Comparison of ENCODE assay signal across 15 mouse cellular contexts in the genomic region with DNA sequence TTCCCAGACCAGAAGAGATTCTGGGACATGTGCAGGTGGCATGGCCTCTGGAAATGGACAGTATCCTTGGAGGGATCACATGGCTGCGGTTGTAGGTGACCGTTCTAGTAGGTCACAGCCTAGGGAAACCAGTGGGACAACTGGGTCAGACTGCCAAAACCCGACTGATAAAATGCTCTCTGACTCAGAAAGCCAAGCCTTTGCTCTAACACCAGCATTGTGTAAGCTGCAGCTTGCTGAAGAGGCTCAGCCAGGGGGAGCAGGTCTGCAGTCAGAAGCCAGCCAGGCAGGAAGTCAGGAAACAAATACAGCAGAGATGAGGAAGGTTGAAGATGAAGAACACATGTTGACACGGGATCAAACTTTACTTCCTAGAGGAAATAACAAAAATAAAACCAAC. TPM values are rescaled to one million over a fixed set of nuclear protein-coding genes. Genes with fewer than 3 reads are reported as not detected.
DNase-seq lines count a peak whose midpoint lies in the region; ATAC-seq lines count a peak whose summit lies in the region.
"Had no signal": no experiment of that assay in that cellular context is flagged by ENCODE, and none has a peak within 500 bp of the region (broad histone marks: within the 10 kb centered on the region; RNA-seq: fewer than 3 reads in every experiment).

No protein-coding gene starts in this region.

- H3K36me3 ChIP-seq in intestine, embryonic 16.5 days (ENCODE audit: control insufficient read depth, insufficient read depth, low read length), result peaks cover 3% of the 10 kb centered on the region
- H3K36me3 ChIP-seq in stomach, embryonic 16.5 days (ENCODE audit: control insufficient read depth, insufficient read depth, low read length), result no peaks in the 10 kb centered on the region; the same call in 1 of the 2 replicates
- H3K36me3 ChIP-seq: forebrain, embryonic 15.5 days; neural tube, embryonic 13.5 days had no signal

- H3K9ac ChIP-seq in intestine, embryonic 16.5 days (ENCODE audit: low read depth, low read length), result no peak overlapping the region
- H3K9ac ChIP-seq in stomach, embryonic 16.5 days (ENCODE audit: low read length), result no peak overlapping the region
- H3K9ac ChIP-seq: forebrain, embryonic 15.5 days; neural tube, embryonic 13.5 days had no signal

- peaks cover 15% of the 10 kb centered on the region for H3K4me1 ChIP-seq in intestine, embryonic 16.5 days (ENCODE audit: control insufficient read depth, insufficient read depth, low read length)
- peaks cover 16% of the 10 kb centered on the region for H3K4me1 ChIP-seq in stomach, embryonic 16.5 days (ENCODE audit: control insufficient read depth, insufficient read depth, low read length)
- H3K4me1 ChIP-seq: forebrain, embryonic 15.5 days; neural tube, embryonic 13.5 days had no signal

- peak overlapping the region; percentile 20 for H3K27ac ChIP-seq in intestine, embryonic 16.5 days (ENCODE audit: low read length)
- peak overlapping the region; percentile 62 for H3K27ac ChIP-seq in stomach, embryonic 16.5 days (ENCODE audit: low read length)
- H3K27ac ChIP-seq: forebrain, embryonic 15.5 days; left cerebral cortex, adult 2 months; macrophage; neural tube, embryonic 13.5 days had no signal

- DNase-seq in adrenal gland, adult (ENCODE audit: inconsistent age in 2 of 2, low spot score in 1 of 2), result peak; percentile 35 to 74
- DNase-seq in adrenal gland, postnatal 4 days (ENCODE audit: low spot score in 2 of 2), result no peak
- peak; percentile 16 for DNase-seq in thymus, postnatal 4 days
- no peak for DNase-seq in thymus, postnatal 36 days
- no peak for DNase-seq in left cerebral cortex, adult 8-10 months (ENCODE audit: low spot score in 2 of 2)
- no peak for DNase-seq in cerebellum, adult 11 months
- DNase-seq: kidney, postnatal 14 days; right cerebral cortex, postnatal 25 days; thymus, adult 2 months had no signal

- H3K9me3 ChIP-seq in intestine, embryonic 16.5 days (ENCODE audit: control insufficient read depth, low read length), result no peaks in the 10 kb centered on the region
- H3K9me3 ChIP-seq in stomach, embryonic 16.5 days (replicated peaks; ENCODE audit: control insufficient read depth, low read length), result no peaks in the 10 kb centered on the region
- H3K9me3 ChIP-seq: forebrain, embryonic 15.5 days; neural tube, embryonic 13.5 days had no signal

- H3K4me3 ChIP-seq in intestine, embryonic 16.5 days (ENCODE audit: low read length), result no peak overlapping the region
- no peak overlapping the region for H3K4me3 ChIP-seq in stomach, embryonic 16.5 days (replicated peaks; ENCODE audit: low read length)
- H3K4me3 ChIP-seq: forebrain, embryonic 15.5 days; left cerebral cortex, adult 2 months; neural tube, embryonic 13.5 days had no signal

- no peak overlapping the region for H3K4me2 ChIP-seq in intestine, embryonic 16.5 days (ENCODE audit: low read depth, low read length)
- H3K4me2 ChIP-seq in stomach, embryonic 16.5 days (ENCODE audit: low read depth, low read length), result no peak overlapping the region
- H3K4me2 ChIP-seq: forebrain, embryonic 15.5 days; neural tube, embryonic 13.5 days had no signal

- ATAC-seq in intestine, embryonic 16.5 days, result peak; percentile 32
- ATAC-seq in stomach, embryonic 16.5 days (ENCODE audit: insufficient read depth, low FRiP score), result peak; percentile 72; the same call in 1 of the 2 replicates
- ATAC-seq: forebrain, embryonic 15.5 days had no signal

- no peaks in the 10 kb centered on the region for H3K27me3 ChIP-seq in intestine, embryonic 16.5 days (replicated peaks; ENCODE audit: control insufficient read depth, insufficient read depth, low read length)
- H3K27me3 ChIP-seq in stomach, embryonic 16.5 days (ENCODE audit: control insufficient read depth, insufficient read depth, low read length), result no peaks in the 10 kb centered on the region
- H3K27me3 ChIP-seq: forebrain, embryonic 15.5 days; neural tube, embryonic 13.5 days had no signal

- WGBS in intestine, embryonic 16.5 days, result 59% methylated on average over 4 of the region's 4 CpGs
- 56% methylated on average over 4 of the region's 4 CpGs for WGBS in stomach, embryonic 16.5 days

RNA-seq across cellular contexts. Expression of a gene that starts 7.9 kb away (rescaled TPM):
- total RNA-seq in adrenal gland, postnatal 4 days (2021), result 10 to 100 TPM; 23.3 to 25.1 TPM
- 23.9 and 25.2 TPM in 2 replicates for polyA plus RNA-seq in intestine, embryonic 16.5 days (2015; fragmentation: Nextera tagmentation; extraction: Ambion mirVana)
- polyA plus RNA-seq in stomach, embryonic 16.5 days (2015; fragmentation: Nextera tagmentation; extraction: Ambion mirVana), result 33.5 and 33.7 TPM in 2 replicates
- total RNA-seq in left cerebral cortex, adult 8-10 months (2022), result 1 to 10 TPM; 5.9 to 7.3 (median 6.9) TPM

RNA-seq across cellular contexts. Expression of a gene that starts 26.2 kb away (rescaled TPM):
- 1 to 10 TPM; 1.9 to 2.3 TPM for total RNA-seq in adrenal gland, postnatal 4 days (2021)
- polyA plus RNA-seq in intestine, embryonic 16.5 days (2015; fragmentation: Nextera tagmentation; extraction: Ambion mirVana), result 0.23 and 0.44 TPM in 2 replicates
- 0.45 and 1.1 TPM in 2 replicates for polyA plus RNA-seq in stomach, embryonic 16.5 days (2015; fragmentation: Nextera tagmentation; extraction: Ambion mirVana)
- 1 to 10 TPM in 2 of 4 experiments, under 1 TPM in 2; 0.50 to 1.6 (median 1.0) TPM for total RNA-seq in left cerebral cortex, adult 8-10 months (2022)
- polyA plus RNA-seq: forebrain, embryonic 15.5 days had no signal

Comparison
In these comparisons a context has a peak if more than half of its experiments do, and no peak if none do; other contexts are left out.
1. DNase-seq: peak in adrenal gland, adult (2 of 2) and thymus, postnatal 4 days (single experiment); none in adrenal gland, postnatal 4 days (0 of 2), thymus, postnatal 36 days (0 of 2), left cerebral cortex, adult 8-10 months (0 of 2) and cerebellum, adult 11 months (single experiment).